Mouse (Mus musculus) forebrain, embryonic 13.5 days (tissue): ENCODE measurements at regions not wholly inside any gene's neighbourhood (a gene's known extent, or its start where the extent isn't known, plus 50 kb on each side); places are given as distances from the start of the nearest gene placed in this dataset.

ENCODE experiments used
- ATAC-seq: fragments of 200-750 bp; cut with Nextera tagmentation; 2 replicates; pipeline ENCODE4 v1.8.0; 2017
- H3K27ac ChIP-seq: fragments of 300-500 bp; sonication (generic); 2 replicates; pipeline ENCODE4 v1.5.1; 2015; ENCODE audit warnings: inconsistent platforms, mild to moderate bottlenecking, moderate library complexity
- H3K27me3 ChIP-seq: fragments of 300-500 bp; sonication (generic); 2 replicates; pipeline ENCODE4 v1.6.1; 2015; ENCODE audit warnings: mild to moderate bottlenecking, inconsistent platforms
- H3K36me3 ChIP-seq: fragments of 300-500 bp; sonication (generic); 2 replicates; pipeline ENCODE4 v1.6.1; 2015; ENCODE audit warnings: mild to moderate bottlenecking, inconsistent platforms; ENCODE audit not compliant: poor library complexity, severe bottlenecking
- H3K4me1 ChIP-seq: fragments of 300-500 bp; sonication (generic); 2 replicates; pipeline ENCODE4 v1.6.1; 2015; ENCODE audit warnings: inconsistent platforms
- H3K4me2 ChIP-seq: fragments of 300-500 bp; sonication (generic); 2 replicates; pipeline ENCODE4 v1.6.1; 2015; ENCODE audit warnings: inconsistent platforms, mild to moderate bottlenecking, moderate library complexity
- H3K4me3 ChIP-seq: fragments of 300-500 bp; sonication (generic); 2 replicates; pipeline ENCODE4 v1.5.1; 2015; ENCODE audit warnings: mild to moderate bottlenecking, inconsistent platforms
- H3K9ac ChIP-seq: fragments of 300-500 bp; sonication (generic); 2 replicates; pipeline ENCODE4 v1.6.1; 2015; ENCODE audit warnings: mild to moderate bottlenecking, inconsistent platforms
- H3K9me3 ChIP-seq: fragments of 300-500 bp; sonication (generic); replicated peaks from 2 replicates; pipeline ENCODE4 v1.6.1; 2016; ENCODE audit warnings: inconsistent platforms
- WGBS: fragments of 180-500 bp; shearing (Covaris S2); methylation state at CpG from one replicate; pipeline ENCODE4 v1.1.7; 2015; 5-methylcytosine and 5-hydroxymethylcytosine counted together

DNA sequence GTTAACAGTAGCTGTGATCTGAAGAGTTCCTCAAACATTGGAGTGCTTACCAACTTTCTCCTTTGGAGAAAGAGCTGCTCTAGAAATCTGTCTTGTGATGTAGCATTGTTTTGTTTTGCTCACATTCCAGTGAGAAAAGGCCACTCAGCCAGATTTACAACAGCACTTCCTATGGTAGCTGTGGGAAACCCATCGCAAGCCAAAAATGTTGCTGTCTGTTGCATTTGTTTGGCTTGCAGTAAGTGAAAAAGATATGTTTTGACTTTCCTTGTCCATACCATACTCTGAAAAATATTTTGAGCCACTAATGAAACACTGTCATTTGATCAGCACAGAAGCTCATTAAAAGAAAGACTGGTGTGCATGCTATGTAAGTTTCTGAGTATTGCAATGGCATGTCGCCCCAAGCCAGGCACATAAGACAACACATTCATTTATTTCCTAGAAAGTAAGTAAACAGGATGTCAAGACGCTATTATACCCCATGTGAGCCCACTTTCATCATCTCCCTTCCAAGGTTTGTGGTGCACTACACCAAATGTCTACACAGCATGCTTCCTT, 66.2 kb downstream of the Car2 start:
- Histone ChIP-seq H3K4me3 (no peak overlapping the region), H3K9me3 (no peaks in the 10 kb centered on the region), H3K9ac (no peak overlapping the region), H3K4me2 (no peak overlapping the region), H3K4me1 (no peaks in the 10 kb centered on the region), H3K36me3 (no peaks in the 10 kb centered on the region), H3K27me3 (no peaks in the 10 kb centered on the region), H3K27ac (no peak overlapping the region)
- WGBS = 84% methylated on average over 3 of the region's 3 CpGs
- no peak for ATAC-seq

DNA sequence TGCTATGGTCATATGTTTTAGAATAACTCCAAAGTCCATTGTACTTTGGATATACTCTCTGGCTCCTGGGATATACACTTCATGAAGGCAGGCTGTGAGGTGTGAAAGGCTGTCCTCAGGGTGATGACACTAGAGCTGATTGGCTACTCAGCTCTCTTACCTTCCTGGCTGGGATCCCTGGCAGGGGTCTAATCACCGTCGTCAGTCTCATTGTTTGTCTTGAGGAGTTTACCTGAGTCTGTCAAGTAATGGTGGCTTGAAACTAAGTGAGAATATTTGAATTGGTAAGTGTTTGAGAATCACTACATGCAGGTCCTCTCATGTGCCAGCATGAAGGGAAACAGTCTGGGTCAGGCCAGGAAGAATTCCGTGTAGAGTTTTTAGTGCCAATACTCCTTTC, 66.9 kb downstream of the Car2 start:
- H3K4me3 ChIP-seq = no peak overlapping the region
- H3K27me3 ChIP-seq = no peaks in the 10 kb centered on the region
- no peak overlapping the region for H3K9ac ChIP-seq
- H3K9me3 ChIP-seq = no peaks in the 10 kb centered on the region
- WGBS = 61% methylated on average over 3 of the region's 3 CpGs
- no peak for ATAC-seq
- H3K4me1 ChIP-seq = no peaks in the 10 kb centered on the region
- H3K4me2 ChIP-seq = no peak overlapping the region
- H3K27ac ChIP-seq = no peak overlapping the region
- no peaks in the 10 kb centered on the region for H3K36me3 ChIP-seq

DNA sequence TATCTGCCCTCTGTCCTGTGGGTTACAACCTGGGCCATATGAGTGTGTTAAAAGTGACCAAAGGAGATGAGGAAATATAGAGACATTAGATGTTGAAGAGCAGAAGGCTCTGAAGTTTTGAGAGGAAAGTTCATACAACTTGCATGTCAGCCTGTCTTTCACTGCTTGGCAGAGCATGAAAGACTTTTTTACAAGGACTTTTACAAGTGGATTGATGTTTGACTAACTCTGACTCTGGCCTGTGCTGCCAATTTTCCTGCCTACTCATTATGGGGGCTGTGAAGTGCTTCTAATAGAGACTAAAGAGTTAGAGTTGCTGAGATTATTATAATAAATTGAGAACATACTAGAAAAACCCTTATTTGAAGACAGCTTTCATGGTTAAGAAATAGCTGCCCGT, 71.4 kb downstream of the Car2 start:
- Histone ChIP-seq H3K4me2 (no peak overlapping the region), H3K36me3 (no peaks in the 10 kb centered on the region), H3K27me3 (no peaks in the 10 kb centered on the region), H3K9me3 (no peaks in the 10 kb centered on the region), H3K4me1 (peaks cover 8% of the 10 kb centered on the region), H3K27ac (no peak overlapping the region), H3K9ac (no peak overlapping the region), H3K4me3 (no peak overlapping the region)
- 73% methylated on average over 1 of the region's 1 CpGs for WGBS
- ATAC-seq = no peak

DNA sequence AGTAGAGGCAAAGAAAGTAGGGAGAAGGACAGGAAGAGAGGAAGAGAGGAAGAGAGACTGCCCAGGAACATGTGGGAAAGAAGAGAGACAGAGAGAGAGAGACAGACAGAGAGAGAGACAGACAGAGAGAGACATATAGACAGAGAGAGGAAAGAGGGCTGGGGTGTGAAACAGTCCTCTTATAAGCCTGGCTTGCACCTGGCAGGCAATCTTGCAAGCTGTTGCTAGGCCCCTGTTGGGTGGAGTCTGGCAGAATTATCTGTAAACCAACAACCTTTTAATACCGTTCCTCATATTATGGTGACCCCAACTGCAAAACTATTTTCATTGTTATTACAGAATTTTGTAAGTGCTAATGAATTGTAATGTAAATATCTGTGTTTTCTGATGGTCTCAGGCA, 72.2 kb downstream of the Car2 start:
- WGBS = 77% methylated on average over 1 of the region's 1 CpGs
- Histone ChIP-seq H3K9ac (no peak overlapping the region), H3K27me3 (no peaks in the 10 kb centered on the region), H3K4me3 (no peak overlapping the region), H3K27ac (no peak overlapping the region), H3K36me3 (no peaks in the 10 kb centered on the region), H3K4me2 (no peak overlapping the region), H3K9me3 (no peaks in the 10 kb centered on the region), H3K4me1 (peaks cover 8% of the 10 kb centered on the region)
- no peak for ATAC-seq

DNA sequence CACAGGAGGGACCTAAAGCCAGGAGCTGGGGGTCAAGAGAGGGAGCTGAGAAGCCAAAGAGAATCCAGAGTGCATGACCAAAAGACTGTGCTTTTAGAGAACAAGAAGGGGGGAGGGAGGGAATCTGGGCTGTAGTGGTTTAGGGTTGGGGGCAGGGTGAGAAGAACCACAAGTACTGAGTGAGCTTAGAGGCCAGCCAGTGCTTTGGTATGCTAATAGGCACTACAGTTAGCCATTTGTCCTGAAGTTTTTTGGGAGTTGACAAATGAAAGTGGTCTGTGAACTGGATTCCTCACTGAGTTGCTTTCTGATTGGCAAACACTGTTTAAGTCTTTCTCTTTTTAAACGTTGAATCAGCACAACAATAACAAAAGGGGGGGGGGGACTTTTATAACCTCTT, 73.5 kb downstream of the Car2 start:
- Histone ChIP-seq H3K27me3 (no peaks in the 10 kb centered on the region), H3K27ac (no peak overlapping the region), H3K36me3 (no peaks in the 10 kb centered on the region), H3K4me1 (peaks cover 8% of the 10 kb centered on the region), H3K9ac (no peak overlapping the region), H3K4me2 (no peak overlapping the region), H3K4me3 (no peak overlapping the region), H3K9me3 (no peaks in the 10 kb centered on the region)
- peak; percentile 83 for ATAC-seq
- WGBS = 6% methylated on average over 1 of the region's 1 CpGs

DNA sequence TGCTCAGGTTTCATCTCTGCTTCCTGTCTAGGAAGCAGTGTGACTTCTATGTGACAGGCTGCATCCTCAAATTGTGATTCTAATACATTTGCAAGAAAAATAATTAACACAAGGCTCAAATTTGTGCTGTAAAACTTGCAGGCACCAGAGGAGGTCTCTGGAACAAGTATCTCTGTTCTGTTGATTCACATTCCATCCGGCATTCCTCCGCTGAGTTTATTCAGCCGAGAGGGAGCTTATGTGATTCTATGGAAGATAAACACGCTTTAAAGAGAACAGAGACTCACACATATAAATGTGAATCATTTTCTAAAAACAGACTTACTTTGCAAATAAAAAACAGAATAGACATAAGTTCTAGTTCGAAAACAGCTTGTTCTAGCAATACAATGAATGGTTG, 78.7 kb downstream of the Car2 start:
- no peak for ATAC-seq
- no peaks in the 10 kb centered on the region for H3K36me3 ChIP-seq
- H3K9me3 ChIP-seq = no peaks in the 10 kb centered on the region
- H3K27ac ChIP-seq = no peak overlapping the region
- no peak overlapping the region for H3K4me3 ChIP-seq
- no peaks in the 10 kb centered on the region for H3K27me3 ChIP-seq
- H3K9ac ChIP-seq = no peak overlapping the region
- H3K4me2 ChIP-seq = no peak overlapping the region
- H3K4me1 ChIP-seq = no peaks in the 10 kb centered on the region
- 84% methylated on average over 5 of the region's 5 CpGs for WGBS

GRCm38 (mm10) chr3:14965438-14966044, 79.5 kb downstream of the Car2 start:
- ATAC-seq = no peak
- 89% methylated on average over 5 of the region's 5 CpGs for whole genome bisulfite sequencing
- no peaks in the 10 kb centered on the region for H3K4me1 ChIP-seq
- H3K27me3 ChIP-seq = no peaks in the 10 kb centered on the region
- no peak overlapping the region for H3K9ac ChIP-seq
- no peak overlapping the region for H3K27ac ChIP-seq
- no peak overlapping the region for H3K4me2 ChIP-seq
- no peaks in the 10 kb centered on the region for H3K36me3 ChIP-seq
- H3K4me3 ChIP-seq = no peak overlapping the region
- no peaks in the 10 kb centered on the region for H3K9me3 ChIP-seq

DNA sequence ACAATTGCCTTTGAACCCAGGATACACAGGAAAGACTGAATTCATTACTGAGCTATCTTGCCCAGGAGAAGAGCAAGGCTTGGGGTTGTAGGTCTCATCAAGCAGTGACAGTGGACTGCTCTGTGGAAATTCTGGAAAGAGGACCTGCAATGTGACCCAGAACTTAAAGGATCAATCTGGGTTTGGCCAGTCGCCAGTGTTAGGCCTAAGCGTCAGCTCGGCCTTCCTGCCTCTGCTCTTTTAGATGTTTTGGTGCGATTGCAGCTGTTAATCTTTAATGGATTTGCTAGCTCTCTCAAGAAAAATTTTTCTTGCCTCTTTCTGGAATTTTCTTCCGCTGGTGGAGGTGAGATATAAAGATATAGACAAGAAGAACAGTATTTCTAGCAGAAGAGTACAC, 81.2 kb downstream of the Car2 start:
- 93% methylated on average over 5 of the region's 5 CpGs for WGBS
- no peaks in the 10 kb centered on the region for H3K9me3 ChIP-seq
- H3K27ac ChIP-seq = no peak overlapping the region
- no peaks in the 10 kb centered on the region for H3K36me3 ChIP-seq
- H3K27me3 ChIP-seq = no peaks in the 10 kb centered on the region
- ATAC-seq = no peak
- H3K9ac ChIP-seq = no peak overlapping the region
- H3K4me3 ChIP-seq = no peak overlapping the region
- H3K4me1 ChIP-seq = no peaks in the 10 kb centered on the region
- no peak overlapping the region for H3K4me2 ChIP-seq

- Histone ChIP-seq H3K4me3 (no peak overlapping the region), H3K27ac (no peak overlapping the region), H3K36me3 (no peaks in the 10 kb centered on the region), H3K9me3 (no peaks in the 10 kb centered on the region), H3K27me3 (no peaks in the 10 kb centered on the region), H3K4me1 (no peaks in the 10 kb centered on the region), H3K9ac (no peak overlapping the region), H3K4me2 (no peak overlapping the region)
- ATAC-seq = no peak
- 91% methylated on average over 1 of the region's 1 CpGs for WGBS
Measured at GRCm38 (mm10) chr3:14968345-14968744, 82.3 kb downstream of the Car2 start.

- Histone ChIP-seq H3K9me3 (no peaks in the 10 kb centered on the region), H3K36me3 (no peaks in the 10 kb centered on the region), H3K4me2 (no peak overlapping the region), H3K27ac (no peak overlapping the region), H3K9ac (no peak overlapping the region), H3K4me1 (no peaks in the 10 kb centered on the region), H3K27me3 (no peaks in the 10 kb centered on the region), H3K4me3 (no peak overlapping the region)
- WGBS = 91% methylated on average over 6 of the region's 6 CpGs
- no peak for ATAC-seq
Measured at GRCm38 (mm10) chr3:14969698-14970097, 83.6 kb downstream of the Car2 start.

GRCm38 (mm10) chr3:14971647-14972046, 85.6 kb downstream of the Car2 start:
- ATAC-seq = no peak
- 87% methylated on average over 2 of the region's 2 CpGs for WGBS

GRCm38 (mm10) chr3:14974758-14975157, 88.7 kb downstream of the Car2 start:
- Histone ChIP-seq H3K9ac (no peak overlapping the region), H3K36me3 (no peaks in the 10 kb centered on the region), H3K9me3 (no peaks in the 10 kb centered on the region), H3K27me3 (no peaks in the 10 kb centered on the region), H3K4me3 (no peak overlapping the region), H3K4me1 (no peaks in the 10 kb centered on the region), H3K4me2 (no peak overlapping the region), H3K27ac (no peak overlapping the region)
- WGBS = 97% methylated on average over 2 of the region's 2 CpGs
- no peak for ATAC-seq

More at GRCm38 (mm10) chr3:14971647-14972046, 85.6 kb downstream of the Car2 start:
- no peaks in the 10 kb centered on the region for H3K9me3 ChIP-seq
- no peak overlapping the region for H3K27ac ChIP-seq
- H3K4me2 ChIP-seq = no peak overlapping the region
- H3K4me3 ChIP-seq = no peak overlapping the region
- H3K27me3 ChIP-seq = no peaks in the 10 kb centered on the region
- no peak overlapping the region for H3K9ac ChIP-seq
- no peaks in the 10 kb centered on the region for H3K36me3 ChIP-seq
- no peaks in the 10 kb centered on the region for H3K4me1 ChIP-seq

GRCm38 (mm10) chr3:14975203-14975602, 89.1 kb downstream of the Car2 start:
- H3K9me3 ChIP-seq = no peaks in the 10 kb centered on the region
- no peak for ATAC-seq
- no peaks in the 10 kb centered on the region for H3K27me3 ChIP-seq
- no peak overlapping the region for H3K4me2 ChIP-seq
- no peak overlapping the region for H3K27ac ChIP-seq
- 89% methylated on average over 2 of the region's 2 CpGs for WGBS
- H3K4me1 ChIP-seq = no peaks in the 10 kb centered on the region
- H3K9ac ChIP-seq = no peak overlapping the region
- H3K4me3 ChIP-seq = no peak overlapping the region
- H3K36me3 ChIP-seq = no peaks in the 10 kb centered on the region
